Mouse (Mus musculus) limb, embryonic 10.5 days (tissue): Measurements from ENCODE around the gene Siglec1. TPM values are rescaled to one million over a fixed set of nuclear protein-coding genes. Genes with fewer than 3 reads are reported as not detected.

Source experiments
- microRNA-seq: library from miRNA; unstranded; fragments of <30 nt; microRNA quantifications from one replicate; pipeline ENCODE4, GENCODE M21; 2017
- polyA plus RNA-seq: library from polyadenylated mRNA; unstranded; fragments of >200 nt; fragmentation: Nextera tagmentation; extraction: Ambion mirVana; gene quantifications from 2 replicates; pipeline ENCODE4 v1.2.1, GENCODE M21; 2016

The Siglec1 gene
- polyA plus RNA-seq, 1 experiment from 2014 or later: 0.09 TPM

Small RNA genes within 50 kb of the gene (microRNA-seq; reads per million reads assigned to microRNA genes)
- not detected for gene Mir6973b

Other genes starting within 250 kb of the Siglec1 start
- gene 4930402H24Rik, start 180.4 kb downstream of the Siglec1 start, polyA plus RNA-seq: 16.2 and 20.5 TPM in 2 replicates
- gene Atrn, start 180.3 kb downstream of the Siglec1 start, polyA plus RNA-seq: 5.7 and 6.9 TPM in 2 replicates
- gene Gfra4, start 43.7 kb downstream of the Siglec1 start, polyA plus RNA-seq: 7.1 and 10.1 TPM in 2 replicates
- gene Adam33, start 23.0 kb downstream of the Siglec1 start, polyA plus RNA-seq: 0.38 and 0.48 TPM in 2 replicates
- gene Hspa12b, start 40.5 kb upstream of the Siglec1 start, polyA plus RNA-seq: 14.8 and 19.7 TPM in 2 replicates
- gene Gm11037, start 46.7 kb upstream of the Siglec1 start, polyA plus RNA-seq: not detected in 2 replicates
- gene 1700037H04Rik, start 73.3 kb upstream of the Siglec1 start, polyA plus RNA-seq: 87.5 and 97.4 TPM in 2 replicates
- gene Cenpb, start 93.3 kb upstream of the Siglec1 start, polyA plus RNA-seq: 7.7 and 8.9 TPM in 2 replicates
- 40.8 and 47.4 TPM in 2 replicates for gene Cdc25b, start 100.2 kb upstream of the Siglec1 start, polyA plus RNA-seq
- gene Spef1, start 100.5 kb upstream of the Siglec1 start, polyA plus RNA-seq: 1.7 and 3.4 TPM in 2 replicates
- gene Ap5s1, start 120.3 kb upstream of the Siglec1 start, polyA plus RNA-seq: 18.9 and 22.6 TPM in 2 replicates
- 20.4 and 21.5 TPM in 2 replicates for gene Mavs, start 147.3 kb upstream of the Siglec1 start, polyA plus RNA-seq
- 45.0 and 46.3 TPM in 2 replicates for gene Pank2, start 175.7 kb upstream of the Siglec1 start, polyA plus RNA-seq